Mouse (Mus musculus) limb, embryonic 12.5 days (tissue): Measurements from ENCODE around the gene Dpf1. TPM values are rescaled to one million over a fixed set of nuclear protein-coding genes. Genes with fewer than 3 reads are reported as not detected.
A peak's percentile ranks its signal among the peaks of the same experiment; 100 is the strongest.

ENCODE experiments used
- ATAC-seq: fragments of 200-750 bp; cut with Nextera tagmentation; 2 replicates; pipeline ENCODE4 v1.8.0; 2017; ENCODE audit warnings: low read depth, moderate TSS enrichment; ENCODE audit not compliant: insufficient number of reproducible peaks, insufficient read depth, low FRiP score, low TSS enrichment
- H3K27ac ChIP-seq: fragments of 300-500 bp; sonication (generic); 2 replicates; pipeline ENCODE4 v1.5.1; 2016; ENCODE audit warnings: mild to moderate bottlenecking, moderate library complexity
- H3K27me3 ChIP-seq: fragments of 300-500 bp; sonication (generic); 2 replicates; pipeline ENCODE4 v1.6.1; 2016; ENCODE audit warnings: mild to moderate bottlenecking, moderate library complexity
- H3K36me3 ChIP-seq: fragments of 300-500 bp; sonication (generic); 2 replicates; pipeline ENCODE4 v1.6.1; 2016; ENCODE audit warnings: mild to moderate bottlenecking, moderate library complexity
- H3K4me1 ChIP-seq: fragments of 300-500 bp; sonication (generic); replicated peaks from 2 replicates; pipeline ENCODE4 v1.6.1; 2016
- H3K4me2 ChIP-seq: fragments of 300-500 bp; sonication (generic); 2 replicates; pipeline ENCODE4 v1.6.1; 2016; ENCODE audit warnings: mild to moderate bottlenecking, moderate library complexity
- H3K4me3 ChIP-seq: fragments of 300-500 bp; sonication (generic); replicated peaks from 2 replicates; pipeline ENCODE4 v1.5.1; 2016; ENCODE audit warnings: mild to moderate bottlenecking
- H3K9ac ChIP-seq: fragments of 300-500 bp; sonication (generic); replicated peaks from 2 replicates; pipeline ENCODE4 v1.6.1; 2016; ENCODE audit warnings: mild to moderate bottlenecking, moderate library complexity
- H3K9me3 ChIP-seq: fragments of 300-500 bp; sonication (generic); 2 replicates; pipeline ENCODE4 v1.6.1; 2016; ENCODE audit warnings: mild to moderate bottlenecking, moderate library complexity
- WGBS: fragments of 180-500 bp; shearing (Covaris S2); methylation state at CpG from one replicate; pipeline ENCODE4 v1.1.7; 2016; 5-methylcytosine and 5-hydroxymethylcytosine counted together
- polyA plus RNA-seq: library from polyadenylated mRNA; unstranded; fragments of >200 nt; fragmentation: Nextera tagmentation; extraction: Ambion mirVana; gene quantifications from 2 replicates; pipeline ENCODE4 v1.2.1, GENCODE M21; 2016

Gene Dpf1
- polyA plus RNA-seq, 1 experiment from 2014 or later: 23.7 TPM

GRCm38 (mm10) chr7:29313572-29314261 lies 10.0 kb downstream of the Dpf1 start:
- Histone ChIP-seq H3K36me3 (peaks cover 26% of the 10 kb centered on the region), H3K4me2 (no peak overlapping the region; the same call in 1 of the 2 replicates), H3K9me3 (no peaks in the 10 kb centered on the region), H3K27me3 (no peaks in the 10 kb centered on the region), H3K4me1 (peaks cover 81% of the 10 kb centered on the region), H3K9ac (no peak overlapping the region), H3K4me3 (no peak overlapping the region), H3K27ac (peak overlapping the region; percentile 97; the same call in 1 of the 2 replicates)
- no peak for ATAC-seq
- WGBS: 42% methylated on average over 9 of the region's 9 CpGs

GRCm38 (mm10) chr7:29314844-29315628 lies 11.3 kb downstream of the Dpf1 start:
- H3K9ac ChIP-seq: no peak overlapping the region
- H3K36me3 ChIP-seq: peaks cover 26% of the 10 kb centered on the region
- H3K4me1 ChIP-seq: peaks cover 82% of the 10 kb centered on the region
- no peak for ATAC-seq
- 85% methylated on average over 13 of the region's 13 CpGs for WGBS
- H3K9me3 ChIP-seq: no peaks in the 10 kb centered on the region
- peak overlapping the region; percentile 97 for H3K27ac ChIP-seq
- no peak overlapping the region for H3K4me3 ChIP-seq
- H3K4me2 ChIP-seq: no peak overlapping the region
- no peaks in the 10 kb centered on the region for H3K27me3 ChIP-seq

GRCm38 (mm10) chr7:29316137-29316734 lies 12.5 kb downstream of the Dpf1 start:
- Histone ChIP-seq H3K4me1 (peaks cover 87% of the 10 kb centered on the region), H3K4me3 (no peak overlapping the region), H3K9ac (no peak overlapping the region), H3K27ac (peak overlapping the region; percentile 97), H3K27me3 (no peaks in the 10 kb centered on the region), H3K4me2 (peak overlapping the region; percentile 58), H3K9me3 (no peaks in the 10 kb centered on the region), H3K36me3 (peaks cover 20% of the 10 kb centered on the region)
- WGBS: 63% methylated on average over 17 of the region's 17 CpGs
- ATAC-seq: no peak

GRCm38 (mm10) chr7:29316976-29317375 lies 13.2 kb downstream of the Dpf1 start:
- Histone ChIP-seq H3K4me3 (peak overlapping the region; percentile 21), H3K4me2 (peak overlapping the region; percentile 58), H3K9ac (no peak overlapping the region), H3K27ac (peak overlapping the region; percentile 97), H3K4me1 (peaks cover 93% of the 10 kb centered on the region), H3K36me3 (peaks cover 13% of the 10 kb centered on the region; the same call in 1 of the 2 replicates), H3K27me3 (no peaks in the 10 kb centered on the region), H3K9me3 (no peaks in the 10 kb centered on the region)
- ATAC-seq: peak; percentile 37
- WGBS: 4% methylated on average over 10 of the region's 10 CpGs

GRCm38 (mm10) chr7:29317558-29317957 lies 13.8 kb downstream of the Dpf1 start:
- peak overlapping the region; percentile 21 for H3K4me3 ChIP-seq
- H3K36me3 ChIP-seq: peaks cover 12% of the 10 kb centered on the region; the same call in 1 of the 2 replicates
- H3K4me1 ChIP-seq: peaks cover 93% of the 10 kb centered on the region
- H3K4me2 ChIP-seq: peak overlapping the region; percentile 58
- WGBS: 0% methylated on average over 2 of the region's 2 CpGs
- no peaks in the 10 kb centered on the region for H3K27me3 ChIP-seq
- peak overlapping the region; percentile 97 for H3K27ac ChIP-seq
- H3K9ac ChIP-seq: no peak overlapping the region
- H3K9me3 ChIP-seq: no peaks in the 10 kb centered on the region
- ATAC-seq: peak; percentile 75

GRCm38 (mm10) chr7:29318115-29318911 lies 14.6 kb downstream of the Dpf1 start:
- Histone ChIP-seq H3K9me3 (no peaks in the 10 kb centered on the region), H3K9ac (peak overlapping the region; percentile 13; the same call in 1 of the 2 replicates), H3K36me3 (peaks cover 16% of the 10 kb centered on the region; the same call in 1 of the 2 replicates), H3K4me1 (peaks cover 86% of the 10 kb centered on the region), H3K27ac (peak overlapping the region; percentile 97), H3K27me3 (no peaks in the 10 kb centered on the region), H3K4me3 (peak overlapping the region; percentile 30), H3K4me2 (peak overlapping the region; percentile 58)
- 3% methylated on average over 18 of the region's 18 CpGs for WGBS
- ATAC-seq: 0 out of 2 replicates have a peak, but pooled peaks have one; percentile 0

GRCm38 (mm10) chr7:29319337-29320307 lies 15.9 kb downstream of the Dpf1 start:
- Histone ChIP-seq H3K36me3 (peaks cover 20% of the 10 kb centered on the region), H3K4me2 (peak overlapping the region; percentile 58), H3K9ac (peak overlapping the region; percentile 13; the same call in 1 of the 2 replicates), H3K27me3 (no peaks in the 10 kb centered on the region), H3K4me3 (peak overlapping the region; percentile 30), H3K27ac (peak overlapping the region; percentile 97), H3K4me1 (peaks cover 73% of the 10 kb centered on the region), H3K9me3 (no peaks in the 10 kb centered on the region)
- no peak for ATAC-seq
- WGBS: 7% methylated on average over 19 of the region's 19 CpGs

- ATAC-seq: no peak
- Histone ChIP-seq H3K4me2 (no peak overlapping the region), H3K27ac (no peak overlapping the region), H3K27me3 (no peaks in the 10 kb centered on the region), H3K36me3 (peaks cover 70% of the 10 kb centered on the region), H3K9me3 (no peaks in the 10 kb centered on the region), H3K4me1 (0 out of 2 replicates have a peak, but pooled peaks cover under 1% of the 10 kb centered on the region), H3K4me3 (no peak overlapping the region), H3K9ac (no peak overlapping the region)
- WGBS: 73% methylated on average over 6 of the region's 6 CpGs
These were observed 23.3 kb downstream of the Dpf1 start for GRCm38 (mm10) chr7:29327087-29327486.

GRCm38 (mm10) chr7:29328984-29329383 lies 25.2 kb downstream of the Dpf1 start:
- ATAC-seq: no peak
- Histone ChIP-seq H3K36me3 (peaks cover 75% of the 10 kb centered on the region), H3K4me3 (no peak overlapping the region), H3K27ac (no peak overlapping the region), H3K9ac (no peak overlapping the region; the same call in 1 of the 2 replicates), H3K4me2 (no peak overlapping the region), H3K9me3 (no peaks in the 10 kb centered on the region), H3K27me3 (no peaks in the 10 kb centered on the region), H3K4me1 (no peaks in the 10 kb centered on the region)
- 91% methylated on average over 16 of the region's 16 CpGs for WGBS

- H3K27ac ChIP-seq: no peak overlapping the region
- no peak overlapping the region for H3K4me2 ChIP-seq
- H3K9me3 ChIP-seq: no peaks in the 10 kb centered on the region
- 67% methylated on average over 7 of the region's 7 CpGs for WGBS
- H3K4me3 ChIP-seq: no peak overlapping the region
- no peak overlapping the region for H3K9ac ChIP-seq
- H3K4me1 ChIP-seq: no peaks in the 10 kb centered on the region
- no peaks in the 10 kb centered on the region for H3K27me3 ChIP-seq
- ATAC-seq: no peak
- peaks cover 71% of the 10 kb centered on the region for H3K36me3 ChIP-seq
These were observed 30.4 kb downstream of the Dpf1 start for GRCm38 (mm10) chr7:29334156-29334555.
